Mouse (Mus musculus) megakaryocyte, embryonic 14.5 days (primary cell): ENCODE data around the gene Gm2115.

ENCODE experiments used
- FLI1 ChIP-seq: IDR thresholded peaks from 2 replicates; pipeline ENCODE4 v1.6.1; 2012; ENCODE audit warnings: low read length, inconsistent platforms, mixed read lengths
- GATA1 ChIP-seq: IDR thresholded peaks from 3 replicates; pipeline ENCODE4 v1.6.1; 2012; ENCODE audit warnings: mixed read lengths, low read length, inconsistent platforms, borderline replicate concordance

GRCm38 (mm10) chr7:84594087-84594916, 65.5 kb downstream of the Gm2115 start:
- no peak for TF ChIP-seq GATA1
- TF ChIP-seq FLI1, result no peak
